Mouse (Mus musculus) megakaryocyte-erythroid progenitor cell, adult 5-6 weeks (primary cell): Measurements from ENCODE around the gene Dst. TPM values are rescaled to one million over a fixed set of nuclear protein-coding genes. Genes with fewer than 3 reads are reported as not detected.

Experiments used
- ATAC-seq: replicated peaks from 2 replicates; pipeline ENCODE4 v1.8.0; 2016; ENCODE audit warnings: mild to moderate bottlenecking, inconsistent platforms; ENCODE audit not compliant: severe bottlenecking, poor library complexity, low FRiP score, low TSS enrichment
- total RNA-seq, 2 experiments: library from RNA; stranded (forward) in 1 of 2; stranded (reverse) in 1 of 2; fragments of 200-1000, 215-1000 nt in 1 of 2; fragments of >200 nt in 1 of 2; fragmentation: Nextera tagmentation in 1 of 2; gene quantifications; 2 replicates each; pipeline ENCODE4 v1.2.3; 2014 to 2017

The Dst gene
- total RNA-seq, 2 experiments from 2014 or later: 2.1 to 4.1 TPM

- peak; percentile 27; the same call in 1 of the 2 replicates for ATAC-seq
Observed at GRCm38 (mm10) chr1:34237211-34237610, 329.2 kb downstream of the Dst start.

DNA sequence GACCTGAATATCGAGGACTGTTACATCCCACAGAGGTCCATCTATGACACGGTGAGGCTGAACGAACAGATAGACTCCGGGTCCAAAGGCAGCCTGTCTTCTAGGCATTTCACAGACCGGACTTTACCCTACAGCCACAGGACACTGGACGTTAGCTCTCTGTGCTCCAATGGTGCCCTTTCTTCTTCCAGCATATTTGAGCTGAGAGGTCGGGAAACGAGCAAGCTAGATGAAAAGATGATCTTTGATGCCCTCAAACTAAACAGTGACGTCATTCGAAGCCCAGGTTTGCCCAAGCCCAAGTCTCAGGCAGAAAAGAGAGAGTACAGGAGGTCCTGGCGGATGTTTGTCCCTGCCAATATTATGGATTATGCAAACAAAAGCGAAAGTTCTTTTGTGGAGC, 329.7 kb downstream of the Dst start:
- ATAC-seq: no peak

DNA sequence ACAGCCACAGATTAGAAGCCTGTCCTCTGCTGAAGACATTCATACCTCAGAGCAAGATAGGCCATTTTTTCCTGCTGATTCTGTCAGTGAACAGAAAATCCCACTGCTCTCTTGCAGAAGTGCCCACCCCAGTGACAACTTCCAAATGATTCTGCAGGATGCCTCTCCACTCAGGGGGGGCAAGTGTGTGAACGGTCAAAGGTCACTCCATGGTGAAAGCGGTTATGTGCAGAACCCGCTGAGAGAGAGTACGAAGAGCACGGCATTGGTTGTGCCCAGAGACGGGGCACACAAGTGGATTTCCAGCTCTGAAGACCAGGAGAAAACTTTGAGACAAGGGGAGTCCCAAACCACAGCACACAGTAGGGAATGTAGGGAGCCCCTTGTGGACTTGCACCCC, 330.2 kb downstream of the Dst start:
- no peak for ATAC-seq

DNA sequence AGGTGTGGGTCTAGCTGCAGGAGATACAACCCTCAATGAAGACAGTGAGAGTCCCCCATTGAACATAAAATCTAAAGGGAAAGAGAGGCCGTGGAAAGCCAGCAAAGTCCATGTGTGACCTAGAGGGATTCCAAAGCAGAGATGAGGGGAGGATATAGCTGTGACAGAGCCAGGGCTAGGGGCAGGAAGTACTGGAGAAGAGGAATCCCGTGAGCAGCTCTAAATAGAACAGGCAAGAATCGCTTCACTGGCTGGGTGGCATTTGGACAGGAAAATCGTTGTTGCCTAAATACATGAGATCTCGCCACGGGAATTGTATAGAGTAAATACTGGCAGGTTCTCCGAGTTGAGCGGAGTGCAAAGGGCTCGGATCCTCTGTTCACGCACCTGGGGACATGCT, 336.7 kb downstream of the Dst start:
- no peak for ATAC-seq

DNA sequence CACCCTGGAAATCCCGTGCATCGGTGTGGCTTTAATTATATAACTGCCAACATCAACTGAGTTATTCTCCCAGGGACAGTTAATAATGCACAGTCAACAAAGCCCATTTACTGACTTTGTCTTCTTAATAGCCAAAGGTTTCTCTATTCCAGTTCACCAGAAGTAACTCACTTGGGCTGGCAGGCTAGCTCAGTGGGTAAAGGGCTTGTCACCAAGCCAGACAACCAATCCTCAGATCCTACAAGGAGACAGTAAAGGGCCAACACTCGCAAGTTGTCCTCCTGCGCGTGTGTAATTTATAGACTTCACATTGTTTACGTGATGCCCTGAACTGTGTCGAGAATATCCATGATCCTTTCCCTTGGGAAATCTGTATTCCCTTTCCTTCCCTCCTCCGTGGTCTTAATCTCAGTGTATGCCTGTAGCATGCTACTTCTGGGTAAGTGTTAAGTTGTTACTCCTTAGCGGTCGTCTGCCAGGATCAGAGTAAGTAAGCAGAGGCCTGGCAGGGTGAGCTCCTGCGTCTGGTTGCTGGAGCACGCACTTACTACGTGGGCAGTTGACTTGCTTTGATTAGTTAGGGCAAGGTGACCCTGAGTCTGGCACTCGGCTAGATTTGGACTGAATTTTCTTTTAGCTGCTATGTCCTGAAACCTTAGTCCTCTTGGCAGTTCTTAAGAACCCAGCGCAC, 338.1 kb downstream of the Dst start:
- ATAC-seq: no peak

GRCm38 (mm10) chr1:34246642-34246987, 338.6 kb downstream of the Dst start:
- ATAC-seq: no peak

- ATAC-seq: no peak
Observed at GRCm38 (mm10) chr1:34251137-34251536, 343.1 kb downstream of the Dst start.

DNA sequence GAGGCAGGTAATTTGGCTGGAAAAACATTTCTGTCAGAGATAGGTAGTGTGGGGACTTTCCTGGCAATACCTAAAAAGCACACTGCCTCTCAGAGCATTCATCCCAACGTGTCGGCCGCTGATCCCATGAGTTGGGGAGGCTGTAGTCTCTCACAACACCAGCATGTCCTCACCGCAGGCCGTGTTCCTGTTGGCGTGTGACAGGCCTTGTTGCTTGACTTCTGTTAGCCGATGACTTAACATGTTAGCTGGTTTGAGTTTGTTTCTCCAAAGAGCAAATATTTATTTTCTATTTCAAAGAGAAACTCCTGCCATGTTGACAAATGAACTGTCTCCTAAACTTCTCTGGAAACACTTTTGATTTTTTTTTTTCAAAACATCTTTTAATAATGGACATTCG, 344.2 kb downstream of the Dst start:
- no peak for ATAC-seq

GRCm38 (mm10) chr1:34253876-34254275, 345.9 kb downstream of the Dst start:
- ATAC-seq: no peak

GRCm38 (mm10) chr1:34259898-34260297, 351.9 kb downstream of the Dst start:
- peak; percentile 91 for ATAC-seq

DNA sequence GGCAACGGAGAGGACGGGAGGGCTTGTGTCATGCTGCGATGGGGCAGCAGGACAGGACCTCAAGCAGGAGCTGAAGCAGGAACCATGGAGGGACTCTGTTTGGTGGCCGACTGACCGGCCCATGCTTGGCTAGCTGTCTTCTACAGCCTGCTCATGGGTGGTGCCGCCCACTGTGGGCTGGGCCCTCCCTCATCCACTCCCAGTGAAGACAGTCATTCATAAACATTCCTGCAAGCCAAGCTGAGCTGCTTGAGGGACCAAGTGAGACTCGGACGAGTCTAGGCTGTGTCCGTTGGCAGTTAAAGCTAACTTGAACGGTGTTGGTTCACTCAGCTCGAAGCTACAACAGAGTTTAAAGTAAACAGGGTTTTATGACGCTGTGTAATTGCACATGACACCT, 353.0 kb downstream of the Dst start:
- no peak for ATAC-seq

DNA sequence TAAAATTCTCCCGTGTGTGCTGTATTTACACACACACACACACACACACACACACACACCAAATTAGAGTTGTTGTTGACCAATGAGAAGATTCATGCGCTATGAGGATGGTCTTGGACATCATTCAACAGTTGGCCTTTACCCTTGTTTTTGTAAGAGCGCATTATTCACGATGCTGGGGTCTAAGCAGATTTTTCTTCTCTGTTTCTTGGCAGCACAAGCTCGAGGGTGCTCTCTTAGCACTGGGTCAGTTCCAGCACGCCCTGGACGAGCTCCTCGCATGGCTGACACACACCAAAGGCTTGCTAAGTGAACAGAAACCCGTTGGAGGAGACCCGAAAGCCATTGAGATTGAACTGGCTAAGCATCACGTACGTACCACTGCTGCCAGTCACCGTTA, 360.5 kb downstream of the Dst start:
- ATAC-seq: no peak

- ATAC-seq: no peak
Observed at GRCm38 (mm10) chr1:34269578-34269977, 361.6 kb downstream of the Dst start.

DNA sequence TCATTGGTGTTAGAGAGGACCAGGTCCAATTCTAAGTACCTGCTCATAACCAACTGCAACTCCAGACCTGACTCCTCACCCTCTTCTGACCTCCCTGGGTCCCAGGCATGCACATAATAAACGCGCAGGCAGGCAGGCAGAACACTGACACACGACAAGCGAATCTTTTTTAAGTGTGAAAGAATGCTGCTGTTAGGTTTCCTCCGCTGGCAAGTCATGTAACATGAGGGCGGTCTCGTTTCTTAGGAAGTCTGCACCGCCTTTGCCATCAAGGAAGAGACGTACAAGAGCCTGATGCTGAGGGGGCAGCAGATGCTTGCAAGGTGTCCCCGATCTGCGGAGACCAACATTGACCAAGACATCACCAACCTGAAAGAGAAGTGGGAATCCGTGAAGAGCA, 365.9 kb downstream of the Dst start:
- no peak for ATAC-seq

GRCm38 (mm10) chr1:34275787-34276186, 367.8 kb downstream of the Dst start:
- no peak for ATAC-seq

GRCm38 (mm10) chr1:34276756-34277155, 368.7 kb downstream of the Dst start:
- no peak for ATAC-seq

- no peak for ATAC-seq
Observed at GRCm38 (mm10) chr1:34277259-34277658, 369.2 kb downstream of the Dst start.

DNA sequence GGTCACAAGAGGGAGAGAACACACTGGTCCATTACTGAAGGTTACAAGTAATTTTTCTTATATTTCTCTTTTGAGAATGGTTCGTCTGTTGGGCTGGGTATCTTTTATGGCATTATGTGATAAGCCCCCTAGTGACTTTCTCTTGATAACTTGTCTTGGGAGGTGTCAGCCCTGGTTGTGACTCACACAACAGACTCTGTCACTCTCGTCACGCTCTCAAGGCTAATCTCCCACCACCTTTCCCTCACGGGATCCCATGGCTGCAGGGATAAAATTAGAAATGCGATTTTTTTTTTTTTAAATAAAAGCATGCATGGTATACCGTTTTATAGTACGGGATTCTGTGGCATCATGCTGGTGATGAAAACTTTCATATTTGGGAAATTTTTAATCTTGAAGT, 375.5 kb downstream of the Dst start:
- ATAC-seq: peak; percentile 93

GRCm38 (mm10) chr1:34284979-34285378, 377.0 kb downstream of the Dst start:
- no peak; the same call in 1 of the 2 replicates for ATAC-seq

GRCm38 (mm10) chr1:34287731-34288130, 379.7 kb downstream of the Dst start:
- no peak for ATAC-seq

- ATAC-seq: no peak
Observed at GRCm38 (mm10) chr1:34288181-34288580, 380.2 kb downstream of the Dst start.
